24 mouse cellular contexts compared by ENCODE assay signal in genomic region chr14:12865258-12865657, GRCm38 (mm10). TPM values are rescaled to one million over a fixed set of nuclear protein-coding genes. Genes with fewer than 3 reads are reported as not detected.
A peak's percentile ranks its signal among the peaks of the same experiment; 100 is the strongest.
DNase-seq lines count a peak whose midpoint lies in the region; ATAC-seq lines count a peak whose summit lies in the region.
"Had no signal": no experiment of that assay in that cellular context is flagged by ENCODE, and none has a peak within 500 bp of the region (broad histone marks: within the 10 kb centered on the region; RNA-seq: fewer than 3 reads in every experiment).

No protein-coding gene starts in this region.

- H3K4me2 ChIP-seq in kidney, embryonic 15.5 days = no peak overlapping the region
- H3K4me2 ChIP-seq: forebrain, embryonic 13.5 days; heart, embryonic 12.5 days; hindbrain, embryonic 14.5 days had no signal

- no peak for ATAC-seq in kidney, embryonic 15.5 days (replicated peaks; ENCODE audit: low FRiP score)
- ATAC-seq: activated CD4-positive, CD25-positive, alpha-beta regulatory T cell, adult 4 months; forebrain, embryonic 13.5 days; Patski had no signal

- no peak overlapping the region for H3K4me3 ChIP-seq in kidney, embryonic 15.5 days (replicated peaks)
- H3K4me3 ChIP-seq: embryonic facial prominence, embryonic 10.5 days; forebrain, embryonic 13.5 days; gastrocnemius, adult 2 months; heart, embryonic 12.5 days; hindbrain, embryonic 10.5 days had no signal

- H3K9me3 ChIP-seq in kidney, embryonic 15.5 days (replicated peaks) = no peaks in the 10 kb centered on the region
- H3K9me3 ChIP-seq: embryonic facial prominence, embryonic 10.5 days; forebrain, embryonic 13.5 days; heart, embryonic 12.5 days; hindbrain, embryonic 10.5 days had no signal

- 66% methylated on average over 2 of the region's 2 CpGs for WGBS in kidney, embryonic 15.5 days

- intact Hi-C loops in left cerebral cortex, postnatal 10 days (cut with DNase I) = no loop called here

- no peaks in the 10 kb centered on the region for H3K27me3 ChIP-seq in kidney, embryonic 15.5 days
- H3K27me3 ChIP-seq: forebrain, embryonic 13.5 days; heart, embryonic 12.5 days; Patski had no signal

- no peak overlapping the region for H3K9ac ChIP-seq in kidney, embryonic 15.5 days
- H3K9ac ChIP-seq: forebrain, embryonic 13.5 days; heart, embryonic 12.5 days; hindbrain, embryonic 14.5 days had no signal

- H3K27ac ChIP-seq in kidney, embryonic 15.5 days = no peak overlapping the region
- H3K27ac ChIP-seq: embryonic facial prominence, embryonic 10.5 days; forebrain, embryonic 13.5 days; gastrocnemius, adult 2 months; hindbrain, embryonic 10.5 days; hindbrain, embryonic 14.5 days had no signal

- H3K4me1 ChIP-seq in kidney, embryonic 15.5 days = no peaks in the 10 kb centered on the region
- H3K4me1 ChIP-seq: embryonic facial prominence, embryonic 10.5 days; forebrain, embryonic 13.5 days; heart, embryonic 12.5 days; hindbrain, embryonic 10.5 days had no signal

- peak; percentile 19 to 59 for DNase-seq in frontal cortex, adult 2 months (ENCODE audit: extremely low spot score in 1 of 2, low spot score in 1 of 2)
- DNase-seq in frontal cortex, postnatal 14 days (ENCODE audit: low spot score in 2 of 2) = no peak
- peak; percentile 26 to 31 for DNase-seq in left cerebral cortex, adult 18-20 months (ENCODE audit: low spot score in 2 of 2)
- DNase-seq in left cerebral cortex, postnatal 10 days (ENCODE audit: extremely low spot score in 1 of 2, low spot score in 2 of 2) = no peak
- peak; percentile 17 to 28 for DNase-seq in right cerebral cortex, adult 2 months (ENCODE audit: low spot score in 2 of 2)
- no peak for DNase-seq in right cerebral cortex, postnatal 25 days
- DNase-seq in telencephalon, adult 2 months (ENCODE audit: low read depth, low spot score) = peak; percentile 49
- DNase-seq: adrenal gland, postnatal 14 days; cerebellum, adult 2 months; cerebellum, postnatal 10 days; gastrocnemius, adult 2 months; gastrocnemius, postnatal 25 days had no signal

- H3K36me3 ChIP-seq in kidney, embryonic 15.5 days = no peaks in the 10 kb centered on the region
- H3K36me3 ChIP-seq: embryonic facial prominence, embryonic 10.5 days; heart, embryonic 12.5 days; hindbrain, embryonic 10.5 days had no signal

RNA-seq across cellular contexts. Expression of gene Cadps, which starts 42.4 kb away (rescaled TPM):
- polyA plus RNA-seq in frontal cortex, adult 2 months (2012; rRNA removed) = 197 and 236 TPM in 2 replicates
- 100 to 1,000 TPM; 233 to 243 TPM for total RNA-seq in left cerebral cortex, adult 18-20 months (2021)
- total RNA-seq in left cerebral cortex, postnatal 10 days (2021) = 100 to 1,000 TPM; 227 to 236 TPM
- 0.19 and 0.51 TPM in 2 replicates for polyA plus RNA-seq in kidney, embryonic 15.5 days (2015; fragmentation: Nextera tagmentation; extraction: Ambion mirVana)
- total RNA-seq: granulocyte monocyte progenitor cell, adult 5-6 weeks; heart, postnatal 25 days; MEL had no signal
- polyA plus RNA-seq: C2C12, Patski had no signal

Comparison
In these comparisons a context has a peak if more than half of its experiments do, and no peak if none do; other contexts are left out.
1. DNase-seq: peak in frontal cortex, adult 2 months (2 of 2), left cerebral cortex, adult 18-20 months (2 of 2), right cerebral cortex, adult 2 months (2 of 2) and telencephalon, adult 2 months (single experiment); none in frontal cortex, postnatal 14 days (0 of 2), left cerebral cortex, postnatal 10 days (0 of 2) and right cerebral cortex, postnatal 25 days (single experiment).